Mouse (Mus musculus) lung, adult 18-20 months (tissue): Measurements from ENCODE around the gene Myocd.

ENCODE experiments used
- DNase-seq, 2 experiments: peaks; one replicate each; pipeline ENCODE4 v3.0.0; 2022; ENCODE audit warnings: mixed read lengths in 2 of 2

The Myocd gene

GRCm38 (mm10) chr11:65269851-65270473, at the start of gene Myocd:
Myocd (minus strand) TSS chr11:65269989.
- no peak for DNase-seq

DNA sequence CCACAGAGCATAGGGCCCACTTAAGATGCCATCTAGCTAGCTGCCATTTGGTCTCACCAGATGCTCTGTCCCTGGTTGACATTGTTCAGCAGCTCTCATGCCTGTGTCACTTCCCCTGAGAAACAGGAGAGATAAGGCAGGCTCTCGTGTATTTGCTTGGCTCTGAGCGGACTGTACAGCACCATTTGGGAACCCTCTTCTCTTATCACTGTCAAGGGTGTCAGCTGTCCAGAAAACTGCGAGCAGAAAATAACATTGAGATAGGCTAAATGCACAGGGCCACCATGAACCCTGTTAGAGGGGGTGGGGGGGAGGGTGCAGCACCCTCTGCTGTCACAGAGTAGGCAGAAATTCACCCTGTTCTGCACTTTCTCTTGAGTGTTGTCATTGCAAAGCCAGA, 34.0 kb upstream of the Myocd start:
- no peak for DNase-seq

- DNase-seq: no peak
These were observed 24.5 kb upstream of the Myocd start for GRCm38 (mm10) chr11:65294128-65294833.

- DNase-seq: no peak
These were observed 23.2 kb upstream of the Myocd start for GRCm38 (mm10) chr11:65292994-65293393.

DNA sequence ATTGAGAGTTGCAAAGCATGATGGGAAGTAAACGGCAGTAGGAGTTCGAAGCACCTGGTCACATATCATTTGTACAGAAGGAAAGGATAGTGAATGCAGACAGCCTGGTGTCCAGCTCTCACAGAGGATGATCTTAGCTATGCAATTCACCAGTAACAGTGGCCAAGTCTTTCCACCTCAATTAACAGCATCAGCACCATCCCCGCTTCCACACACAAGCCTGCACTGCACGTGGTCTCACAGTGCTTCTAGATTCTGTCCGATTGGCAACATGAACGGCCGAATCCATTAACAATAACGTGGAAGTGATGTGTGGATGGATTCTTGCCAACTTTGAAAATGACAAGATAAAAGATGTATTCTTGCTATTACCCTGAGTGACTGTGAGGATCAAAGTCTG, 17.9 kb upstream of the Myocd start:
- DNase-seq: no peak

GRCm38 (mm10) chr11:65286211-65286610, 16.4 kb upstream of the Myocd start:
- no peak for DNase-seq

DNA sequence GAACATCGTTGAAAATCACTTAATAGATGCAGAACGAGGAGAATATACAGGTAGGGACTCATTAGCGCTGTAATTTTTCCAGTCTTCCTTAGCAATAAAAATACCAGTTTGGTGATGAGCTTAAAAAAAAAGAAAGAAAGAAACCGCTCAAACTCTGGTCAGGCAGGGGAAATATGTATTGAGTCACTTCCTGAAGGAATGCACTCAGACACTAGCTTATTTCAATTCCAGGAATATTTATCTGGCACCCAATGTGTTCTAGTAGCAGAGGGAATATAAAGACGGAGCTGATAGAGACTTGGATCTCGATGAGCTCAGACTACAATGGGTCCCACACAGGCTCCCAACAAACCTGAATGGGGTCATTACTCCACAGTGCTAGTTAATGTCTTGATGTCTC, 5.7 kb upstream of the Myocd start:
- no peak for DNase-seq

DNA sequence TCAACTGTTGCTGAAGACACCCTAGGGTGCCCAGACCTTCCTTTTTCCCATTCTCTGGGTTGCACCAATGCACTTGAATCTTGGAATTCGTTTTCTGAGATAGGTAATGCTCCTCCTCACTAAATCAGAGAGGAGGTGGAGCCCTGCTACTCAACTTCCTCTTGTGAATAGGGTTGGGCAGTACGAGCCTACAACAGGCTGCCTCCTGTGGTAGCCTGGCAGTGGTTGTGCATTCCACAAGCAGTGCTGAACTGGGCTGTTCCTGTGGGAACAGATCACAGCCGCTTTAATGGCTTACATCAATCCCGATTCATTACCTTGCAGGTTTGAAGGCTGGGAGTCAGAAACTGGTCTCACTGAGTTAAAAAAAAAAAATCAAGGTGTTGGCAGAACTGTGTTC, 1.2 kb upstream of the Myocd start:
- peak in 1 of 2 experiments; percentile 5 for DNase-seq

- peak in 1 of 2 experiments; percentile 21 for DNase-seq
These were observed 1.5 kb downstream of the Myocd start for GRCm38 (mm10) chr11:65268310-65268709.

DNA sequence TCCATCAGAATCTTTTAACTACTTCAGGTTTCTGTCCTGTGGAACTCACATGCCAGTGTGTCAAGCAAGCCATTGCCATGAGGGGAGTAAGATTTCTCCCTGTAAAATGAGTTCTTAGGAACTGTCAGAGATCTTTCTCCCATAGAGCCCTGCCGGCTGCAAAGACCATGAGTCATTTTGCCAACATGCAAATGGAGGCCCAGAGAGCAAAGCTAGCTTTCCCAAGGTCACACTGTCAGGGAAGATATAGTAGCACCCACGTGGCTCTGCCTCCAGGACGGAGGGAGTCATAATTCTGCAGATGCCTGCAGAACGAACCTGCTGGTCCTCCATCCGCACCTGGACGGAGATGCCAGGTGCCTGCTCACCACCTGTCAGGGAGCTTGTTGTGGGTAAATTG, 6.3 kb downstream of the Myocd start:
- no peak for DNase-seq

DNA sequence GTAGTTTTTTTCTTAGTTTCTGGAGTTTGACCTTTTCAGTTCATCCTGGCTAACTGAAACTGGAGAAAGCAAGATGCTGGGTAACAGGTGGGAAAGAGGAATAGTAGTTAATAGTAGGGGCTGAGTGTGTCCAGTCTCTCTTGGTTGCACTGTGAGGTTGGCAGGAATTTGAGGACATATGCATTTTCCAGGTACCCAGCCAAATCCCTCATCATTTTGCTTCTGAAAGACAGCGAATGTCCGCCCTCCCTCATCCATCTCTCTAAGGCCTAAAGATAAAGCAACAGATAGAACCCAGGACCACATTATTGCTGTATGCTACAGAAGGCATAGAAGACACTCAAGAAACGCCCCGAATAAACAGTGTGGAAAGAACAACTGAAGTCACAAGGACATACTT, 10.8 kb downstream of the Myocd start:
- DNase-seq: no peak

- no peak for DNase-seq
These were observed 13.6 kb downstream of the Myocd start for GRCm38 (mm10) chr11:65256143-65256542.

- no peak for DNase-seq
These were observed 14.2 kb downstream of the Myocd start for GRCm38 (mm10) chr11:65255564-65255963.

- DNase-seq: no peak
These were observed 19.4 kb downstream of the Myocd start for GRCm38 (mm10) chr11:65250366-65250765.

GRCm38 (mm10) chr11:65246301-65247054, 23.3 kb downstream of the Myocd start:
- no peak for DNase-seq

DNA sequence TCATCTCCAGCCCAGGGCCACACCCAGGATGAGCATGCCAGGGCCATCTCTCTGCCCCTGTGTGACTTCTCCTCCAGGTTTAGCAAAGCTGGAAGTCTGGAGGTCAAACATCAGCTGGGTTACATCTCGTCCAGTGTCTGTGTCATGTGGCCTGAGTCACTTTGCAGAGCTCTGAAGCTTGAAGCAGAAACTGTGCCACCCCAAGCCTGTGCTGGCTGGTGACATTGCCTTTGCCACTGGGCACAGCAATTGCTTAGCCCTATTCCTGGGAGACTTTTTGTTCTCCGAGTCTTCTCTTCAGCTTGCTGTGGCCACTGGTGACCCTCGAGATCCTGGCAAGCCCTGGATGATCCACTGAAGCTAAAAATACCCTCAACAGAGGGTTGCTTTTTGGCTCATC, 26.2 kb downstream of the Myocd start:
- DNase-seq: no peak

GRCm38 (mm10) chr11:65240521-65240920, 29.3 kb downstream of the Myocd start:
- no peak for DNase-seq

GRCm38 (mm10) chr11:65237896-65238295, 31.9 kb downstream of the Myocd start:
- no peak for DNase-seq

DNA sequence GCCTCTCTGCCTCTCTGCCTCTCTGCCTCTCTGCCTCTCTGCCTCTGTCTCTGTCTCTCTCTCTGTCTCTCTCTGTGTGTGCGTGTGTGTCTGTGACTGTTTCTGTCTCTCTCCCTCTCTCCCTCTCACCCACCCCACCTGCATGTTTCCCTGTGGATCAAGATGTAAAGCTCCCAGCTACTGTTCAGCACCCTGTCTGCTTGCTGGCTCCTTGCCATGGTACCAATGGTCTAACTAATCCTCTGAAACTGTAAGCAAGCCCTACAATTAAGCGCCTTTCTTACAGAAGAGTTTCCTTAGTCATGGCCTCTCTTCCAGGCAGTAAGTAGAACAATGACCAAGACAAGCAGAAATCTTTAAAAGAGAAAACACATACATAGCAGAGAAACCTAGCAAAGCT, 32.9 kb downstream of the Myocd start:
- DNase-seq: no peak

GRCm38 (mm10) chr11:65235374-65235773, 34.4 kb downstream of the Myocd start:
- no peak for DNase-seq

DNA sequence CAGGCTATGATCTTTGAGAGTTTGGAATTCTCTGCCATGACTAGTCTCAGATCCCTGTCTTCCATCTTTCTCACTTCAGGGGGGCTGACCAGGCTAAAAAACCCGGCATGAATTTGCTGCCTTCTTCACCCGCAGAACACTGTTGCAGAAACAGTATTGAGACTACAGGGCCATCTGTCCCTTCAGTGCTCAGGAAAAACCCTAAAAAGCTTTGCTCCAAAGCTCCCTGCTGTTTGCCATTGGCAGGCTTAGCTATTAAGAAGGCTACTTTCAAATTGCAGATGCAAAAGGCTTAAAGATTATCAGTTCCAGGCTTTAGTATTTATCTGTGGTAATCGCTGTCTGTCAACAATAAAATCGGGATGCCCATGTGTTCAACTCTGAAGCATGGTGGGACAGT, 38.0 kb downstream of the Myocd start:
- DNase-seq: no peak

GRCm38 (mm10) chr11:65226766-65227165, 43.0 kb downstream of the Myocd start:
- no peak for DNase-seq

DNA sequence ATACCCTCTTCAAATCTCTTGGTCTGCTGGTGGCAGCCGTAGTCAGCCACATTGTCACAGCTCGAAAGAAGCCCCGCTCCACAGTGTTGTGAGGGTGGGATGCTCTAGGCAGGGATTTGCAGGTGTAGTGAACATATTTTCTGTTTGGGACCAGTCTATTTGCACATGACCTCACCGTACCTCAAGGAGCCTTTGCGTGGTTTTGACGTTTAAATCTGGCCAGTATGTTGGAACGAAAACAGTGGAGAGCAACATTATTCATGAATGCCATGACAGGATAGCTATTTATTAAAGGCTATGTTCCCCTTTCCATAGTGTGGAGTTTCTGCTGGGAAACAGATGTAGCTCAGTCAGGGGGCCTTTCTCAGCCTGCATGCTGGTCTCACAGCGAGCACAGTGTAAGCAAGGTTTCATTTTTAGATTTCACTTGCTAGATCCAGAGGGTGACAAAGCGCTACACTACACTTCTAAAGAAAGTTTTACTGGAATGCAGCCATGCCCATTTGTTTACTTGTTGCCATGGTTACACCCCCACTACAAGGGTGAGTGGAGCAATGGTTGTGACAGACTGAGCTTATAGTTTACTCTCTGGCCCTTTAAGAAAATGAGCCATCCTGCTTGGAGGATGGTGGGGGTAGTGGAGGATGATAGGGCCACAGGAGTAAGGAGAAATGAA, 54.7 kb downstream of the Myocd start:
- DNase-seq: peak; percentile 53 to 77
